Mouse (Mus musculus) heart, postnatal 14 days (tissue): ENCODE measurements around the gene Hist1h1d. TPM values are rescaled to one million over a fixed set of nuclear protein-coding genes. Genes with fewer than 3 reads are reported as not detected.

Experiments used
- DNase-seq, 2 experiments: peaks; one replicate each; pipeline ENCODE4 v3.0.0; 2021 to 2022
- intact Hi-C: fragments of 180-260 bp; cut with DNase I; formaldehyde crosslinking; loops from one replicate; pipeline ENCODE4 v1.15.1; 2025
- microRNA-seq, 2 experiments: library from miRNA; unstranded; fragments of <30 nt; microRNA quantifications; one replicate each; pipeline ENCODE4 v1.2.0; 2021 to 2022
- total RNA-seq, 2 experiments: library from RNA; stranded (reverse); gene quantifications; 2 replicates each; pipeline ENCODE4 v1.2.3; 2021

Gene Hist1h1d
- total RNA-seq, 2 experiments from 2014 or later = 5.2 to 11.7 TPM

- no peak for DNase-seq
- intact Hi-C loops = no loop called here
Observed at GRCm38 (mm10) chr13:23609209-23609608, 56.1 kb downstream of the Hist1h1d start.

DNA sequence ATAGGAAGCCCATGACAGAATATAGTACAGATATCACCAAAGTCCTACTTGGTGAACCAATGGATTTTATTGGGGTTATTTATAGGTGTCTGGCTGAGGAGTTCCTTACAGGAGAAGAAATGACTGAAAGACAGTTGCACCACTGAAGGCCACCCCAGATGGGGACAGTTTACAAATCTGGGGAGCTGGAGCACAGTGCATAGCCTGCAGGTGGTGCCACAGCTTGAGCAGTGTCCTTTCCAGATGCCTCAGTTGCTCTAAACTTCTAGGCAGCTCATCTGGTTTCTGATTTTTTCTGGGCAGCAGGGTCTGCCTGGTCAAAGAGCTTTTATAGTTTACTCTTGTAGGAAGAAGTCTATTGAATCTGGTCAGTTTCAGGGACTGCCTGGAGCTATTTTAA lies 56.8 kb downstream of the Hist1h1d start:
- intact Hi-C loops = no loop called here
- no peak for DNase-seq

Small RNA genes within 50 kb of the gene (microRNA-seq; reads per million reads assigned to microRNA genes)
- gene Gm44297 (0 reads per million in 2 experiments), gene Gm44359 (0 reads per million in 2 experiments), gene Gm44394 (0 reads per million in 2 experiments), gene n-TStga1 (0 to 0.48 reads per million in 2 experiments)

Other genes starting within 250 kb of the Hist1h1d start
- gene Zfp322a, start 184.1 kb upstream of the Hist1h1d start, total RNA-seq = 10 to 100 TPM; 18.8 to 21.7 TPM
- gene Abt1, start 129.4 kb upstream of the Hist1h1d start, total RNA-seq = 1 to 10 TPM; 4.5 to 5.0 TPM
- not detected for gene Btn1a1, start 87.4 kb upstream of the Hist1h1d start, total RNA-seq
- gene Btn2a2, start 64.4 kb upstream of the Hist1h1d start, total RNA-seq = not detected
- 100 to 1,000 TPM; 465 to 538 TPM for gene Hist1h4h, start 22.2 kb upstream of the Hist1h1d start, total RNA-seq
- 100 to 1,000 TPM in 1 of 2 experiments, 10 to 100 TPM in 1; 49.0 to 131 TPM for gene Hist1h2af, start 19.4 kb upstream of the Hist1h1d start, total RNA-seq
- gene Hist1h3g, start 17.8 kb upstream of the Hist1h1d start, total RNA-seq = 10 to 100 TPM; 13.1 to 34.3 TPM
- 1 to 10 TPM; 3.7 to 7.4 TPM for gene Hist1h2bh, start 9.9 kb upstream of the Hist1h1d start, total RNA-seq
- gene Hist1h3f, start 9.2 kb upstream of the Hist1h1d start, total RNA-seq = 10 to 100 TPM; 21.6 to 40.3 TPM
- 100 to 1,000 TPM; 106 to 209 TPM for gene Hist1h4f, start 1.6 kb upstream of the Hist1h1d start, total RNA-seq
- gene Hist1h3e, start 9.1 kb downstream of the Hist1h1d start, total RNA-seq = 10 to 100 TPM; 49.0 to 79.9 TPM
- gene Hist1h2ae, start 18.0 kb downstream of the Hist1h1d start, total RNA-seq = 10 to 100 TPM in 1 of 2 experiments, 1 to 10 TPM in 1; 8.6 to 27.9 TPM
- gene Hist1h2bg, start 18.1 kb downstream of the Hist1h1d start, total RNA-seq = 100 to 1,000 TPM; 100 to 175 TPM
- gene Hist1h2bf, start 20.9 kb downstream of the Hist1h1d start, total RNA-seq = 10 to 100 TPM; 45.4 to 89.0 TPM
- gene Hist1h2ad, start 21.1 kb downstream of the Hist1h1d start, total RNA-seq = 10 to 100 TPM; 15.1 to 24.5 TPM
- 10 to 100 TPM in 1 of 2 experiments, 1 to 10 TPM in 1; 7.8 to 17.6 TPM for gene Hist1h3d, start 22.5 kb downstream of the Hist1h1d start, total RNA-seq
- 100 to 1,000 TPM in 1 of 2 experiments, 10 to 100 TPM in 1; 92.0 to 119 TPM for gene Hist1h4d, start 28.3 kb downstream of the Hist1h1d start, total RNA-seq
- 10 to 100 TPM; 10.5 to 16.6 TPM for gene Hist1h2be, start 67.9 kb downstream of the Hist1h1d start, total RNA-seq
- 10 to 100 TPM; 56.8 to 68.5 TPM for gene Hist1h1e, start 69.3 kb downstream of the Hist1h1d start, total RNA-seq
- gene Hist1h2ac, start 130.7 kb downstream of the Hist1h1d start, total RNA-seq = 1 to 10 TPM; 2.0 to 3.7 TPM
- 10 to 100 TPM; 48.8 to 56.9 TPM for gene Hist1h2bc, start 130.9 kb downstream of the Hist1h1d start, total RNA-seq
- under 1 TPM; 0.31 to 0.32 TPM for gene Hist1h1t, start 142.6 kb downstream of the Hist1h1d start, total RNA-seq
- gene Hist1h4c, start 145.2 kb downstream of the Hist1h1d start, total RNA-seq = 10 to 100 TPM; 62.9 to 77.3 TPM
- gene Hfe, start 157.6 kb downstream of the Hist1h1d start, total RNA-seq = 10 to 100 TPM; 39.5 to 41.3 TPM
- 100 to 1,000 TPM; 200 to 202 TPM for gene Hist1h1c, start 185.5 kb downstream of the Hist1h1d start, total RNA-seq
- 10 to 100 TPM; 21.1 to 58.2 TPM for gene Hist1h3c, start 192.3 kb downstream of the Hist1h1d start, total RNA-seq
- 10 to 100 TPM; 26.5 to 61.9 TPM for gene Hist1h2bb, start 193.5 kb downstream of the Hist1h1d start, total RNA-seq
- 100 to 1,000 TPM in 1 of 2 experiments, 10 to 100 TPM in 1; 54.2 to 146 TPM for gene Hist1h2ab, start 197.9 kb downstream of the Hist1h1d start, total RNA-seq
- gene Hist1h3b, start 199.0 kb downstream of the Hist1h1d start, total RNA-seq = 100 to 1,000 TPM in 1 of 2 experiments, 10 to 100 TPM in 1; 70.3 to 154 TPM
- 10 to 100 TPM; 44.8 to 83.6 TPM for gene Hist1h4b, start 203.8 kb downstream of the Hist1h1d start, total RNA-seq
- gene Hist1h4a, start 208.0 kb downstream of the Hist1h1d start, total RNA-seq = 10 to 100 TPM; 33.4 to 91.7 TPM
- gene Hist1h3a, start 209.1 kb downstream of the Hist1h1d start, total RNA-seq = 100 to 1,000 TPM in 1 of 2 experiments, 10 to 100 TPM in 1; 55.1 to 114 TPM
- 10 to 100 TPM; 28.9 to 69.7 TPM for gene Hist1h1a, start 210.4 kb downstream of the Hist1h1d start, total RNA-seq
- gene Trim38, start 216.7 kb downstream of the Hist1h1d start, total RNA-seq = not detected